Mouse (Mus musculus): ENCODE data around the gene N4bp2.
"Not testable (repeated sequence)": the region's sequence is repeated elsewhere in the genome, so short reads cannot be mapped to it uniquely, and the experiment has no call there.

GRCm38 (mm10) chr5:65773957-65774356 lies 10.6 kb downstream of the N4bp2 start:
- not testable (repeated sequence) for TF ChIP-seq CTCF (IDR thresholded peaks at IDR 0.05; ENCODE audit: control insufficient read depth, insufficient read depth, insufficient read length); MAX (IDR thresholded peaks at IDR 0.05); USF1 (IDR thresholded peaks at IDR 0.05; ENCODE audit: low read depth); MYOG (IDR thresholded peaks at IDR 0.05; ENCODE audit: control insufficient read depth, extremely low read depth, insufficient read length); MYOD1 (IDR thresholded peaks at IDR 0.05; ENCODE audit: control insufficient read depth, insufficient read length, low read depth)

Measured in C2C12 (cell line).